Mouse (Mus musculus) megakaryocyte-erythroid progenitor cell, adult 5-6 weeks (primary cell): ENCODE results near the gene Kcmf1. TPM values are rescaled to one million over a fixed set of nuclear protein-coding genes. Genes with fewer than 3 reads are reported as not detected.
A peak's percentile ranks its signal among the peaks of the same experiment; 100 is the strongest.

Experiments
- ATAC-seq: replicated peaks from 2 replicates; pipeline ENCODE4 v1.8.0; 2016; ENCODE audit warnings: mild to moderate bottlenecking, inconsistent platforms; ENCODE audit not compliant: severe bottlenecking, poor library complexity, low FRiP score, low TSS enrichment
- total RNA-seq, 2 experiments: library from RNA; stranded (forward) in 1 of 2; stranded (reverse) in 1 of 2; fragments of 200-1000, 215-1000 nt in 1 of 2; fragments of >200 nt in 1 of 2; fragmentation: Nextera tagmentation in 1 of 2; gene quantifications; 2 replicates each; pipeline ENCODE4 v1.2.3; 2014 to 2017

The Kcmf1 gene
- total RNA-seq (2014; fragmentation: Nextera tagmentation) (46.9 and 63.7 TPM in 2 replicates), total RNA-seq (2017) (77.1 and 105 TPM in 2 replicates)

GRCm38 (mm10) chr6:72899781-72900681, at the start of gene Kcmf1:
Gene Kcmf1 (minus strand): TSS chr6:72899979.
- ATAC-seq, result peak; percentile 54

- ATAC-seq, result no peak
These were observed 49.5 kb upstream of the Kcmf1 start for GRCm38 (mm10) chr6:72949161-72949756.

- no peak for ATAC-seq
These were observed 48.6 kb upstream of the Kcmf1 start for GRCm38 (mm10) chr6:72948392-72948791.

- no peak for ATAC-seq
These were observed 48.2 kb upstream of the Kcmf1 start for GRCm38 (mm10) chr6:72947960-72948359.

- ATAC-seq, result peak; percentile 75
These were observed 40.7 kb upstream of the Kcmf1 start for GRCm38 (mm10) chr6:72940493-72940892.

- 0 out of 2 replicates have a peak, but pooled peaks have one; percentile 23 for ATAC-seq
These were observed 38.1 kb upstream of the Kcmf1 start for GRCm38 (mm10) chr6:72937859-72938258.

- ATAC-seq, result peak; percentile 36
These were observed 37.7 kb upstream of the Kcmf1 start for GRCm38 (mm10) chr6:72937430-72937829.

GRCm38 (mm10) chr6:72932955-72933354, 33.2 kb upstream of the Kcmf1 start:
- ATAC-seq, result no peak

GRCm38 (mm10) chr6:72931533-72931932, 31.8 kb upstream of the Kcmf1 start:
- ATAC-seq, result no peak

GRCm38 (mm10) chr6:72929795-72930398, 30.1 kb upstream of the Kcmf1 start:
- ATAC-seq, result no peak

GRCm38 (mm10) chr6:72926755-72927482, 27.1 kb upstream of the Kcmf1 start:
- ATAC-seq, result no peak

- no peak for ATAC-seq
These were observed 26.3 kb upstream of the Kcmf1 start for GRCm38 (mm10) chr6:72926031-72926430.

- no peak for ATAC-seq
These were observed 23.6 kb upstream of the Kcmf1 start for GRCm38 (mm10) chr6:72923381-72923780.

- no peak for ATAC-seq
These were observed 21.3 kb upstream of the Kcmf1 start for GRCm38 (mm10) chr6:72921081-72921480.

GRCm38 (mm10) chr6:72918510-72919033, 18.8 kb upstream of the Kcmf1 start:
- no peak for ATAC-seq

- ATAC-seq, result no peak
These were observed 16.6 kb upstream of the Kcmf1 start for GRCm38 (mm10) chr6:72916330-72916729.

GRCm38 (mm10) chr6:72914087-72914749, 14.4 kb upstream of the Kcmf1 start:
- ATAC-seq, result no peak

- ATAC-seq, result no peak
These were observed 11.5 kb upstream of the Kcmf1 start for GRCm38 (mm10) chr6:72911261-72911660.
